Mouse (Mus musculus): ENCODE measurements at regions not wholly inside any gene's neighbourhood (a gene's known extent, or its start where the extent isn't known, plus 50 kb on each side); places are given as distances from the start of the nearest gene placed in this dataset.

DNA sequence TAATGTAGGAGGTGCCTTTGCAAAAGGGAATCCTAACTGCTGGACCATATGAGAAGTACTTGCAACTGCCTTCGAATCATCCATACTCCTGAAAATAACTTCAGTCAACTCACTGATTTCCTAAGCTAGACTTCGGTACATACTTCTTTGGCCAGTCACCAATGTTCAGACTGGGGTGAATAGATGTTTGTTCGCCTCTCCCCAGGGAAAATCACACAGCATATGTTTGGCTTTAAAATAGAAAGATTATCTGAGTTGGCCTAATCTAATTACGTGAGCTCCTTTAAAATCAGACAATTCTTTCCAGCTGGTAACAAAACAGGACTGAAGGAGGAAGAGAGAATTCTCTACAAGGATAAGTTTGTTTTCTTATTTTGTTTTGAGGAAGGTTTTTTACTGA lies 765.6 kb downstream of the Gm826 start:
- TF ChIP-seq CTCF (IDR thresholded peaks at IDR 0.05; ENCODE audit: control insufficient read depth, insufficient read depth, insufficient read length): no peak
- TF ChIP-seq MYOD1 (IDR thresholded peaks at IDR 0.05; ENCODE audit: control insufficient read depth, insufficient read length, low read depth): no peak
- TF ChIP-seq USF1 (IDR thresholded peaks at IDR 0.05; ENCODE audit: low read depth): no peak
- no peak for TF ChIP-seq CEBPB (IDR thresholded peaks at IDR 0.05; ENCODE audit: low read depth)
- TF ChIP-seq MAX (IDR thresholded peaks at IDR 0.05): no peak
- no peak for TF ChIP-seq MYOG (IDR thresholded peaks at IDR 0.05; ENCODE audit: control insufficient read depth, extremely low read depth, insufficient read length)
- no peak for TF ChIP-seq FOSL1 (IDR thresholded peaks at IDR 0.05; ENCODE audit: insufficient read depth, low read length, poor library complexity, severe bottlenecking)
